Mouse (Mus musculus) spleen, adult 2 months (tissue): Measurements from ENCODE around the gene Isyna1.

Experiments used
- CTCF ChIP-seq: fragments of 200-500 bp; IDR thresholded peaks from 2 replicates; pipeline ENCODE4 v1.5.1; 2011; ENCODE audit warnings: mild to moderate bottlenecking, inconsistent platforms; ENCODE audit not compliant: insufficient read depth, insufficient read length, insufficient replicate concordance; ENCODE audit errors: extremely low read depth
- POLR2A ChIP-seq: fragments of 200-500 bp; IDR thresholded peaks from 2 replicates; pipeline ENCODE4 v1.6.1; 2011; ENCODE audit warnings: low read depth, low read length, inconsistent platforms

DNA sequence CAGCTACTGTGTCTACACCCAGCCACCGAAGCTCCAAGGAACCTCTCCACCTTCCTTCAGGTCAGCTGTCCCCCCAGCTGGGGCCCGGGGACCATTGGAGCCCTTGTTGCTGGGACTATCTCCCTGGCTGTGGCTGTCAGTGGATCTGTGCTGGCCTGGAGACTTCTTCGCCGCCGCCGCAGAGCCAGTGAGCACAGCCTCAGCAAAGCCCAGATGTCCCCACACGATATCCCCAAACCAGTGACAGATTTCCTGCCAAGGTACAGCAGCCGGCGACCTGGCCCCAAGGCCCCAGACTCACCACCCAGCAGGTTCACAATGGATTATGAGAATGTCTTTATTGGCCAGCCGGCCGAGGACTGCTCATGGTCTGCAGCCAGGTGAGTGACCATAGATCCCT lies 23.8 kb downstream of the Isyna1 start:
- TF ChIP-seq POLR2A, result no peak
- no peak for TF ChIP-seq CTCF
